Mouse (Mus musculus): ENCODE measurements around the gene Mrps25. TPM values are rescaled to one million over a fixed set of nuclear protein-coding genes. Genes with fewer than 3 reads are reported as not detected.

The Mrps25 gene
- 10 to 100 TPM; 16.6 to 22.0 TPM for total RNA-seq (2023)

GRCm38 (mm10) chr6:92183621-92184131, at the start of gene Mrps25:
Mrps25 (minus strand) TSS chr6:92184033.

GRCm38 (mm10) chr6:92214773-92215449, 31.1 kb upstream of the Mrps25 start, which contains the start of gene Rbsn:
Rbsn (minus strand) TSS chr6:92214925.

Other genes starting within 250 kb of the Mrps25 start
- gene Fgd5, start 205.2 kb downstream of the Mrps25 start, total RNA-seq (2023): under 1 TPM in 1 of 2 experiments, not detected in 1; 0.15 TPM
- gene Nr2c2, start 92.6 kb downstream of the Mrps25 start, total RNA-seq (2023): 100 to 1,000 TPM; 113 to 121 TPM
- gene Rbsn, start 30.9 kb upstream of the Mrps25 start, total RNA-seq (2023): 10 to 100 TPM; 29.1 to 32.9 TPM
- gene Trh, start 60.6 kb upstream of the Mrps25 start, total RNA-seq (2023): not detected

All from T-cell, adult 66 days (primary cell).